Mouse (Mus musculus) hindbrain, embryonic 10.5 days (tissue): ENCODE measurements around the gene Gm49510. TPM values are rescaled to one million over a fixed set of nuclear protein-coding genes. Genes with fewer than 3 reads are reported as not detected.
"Not testable (repeated sequence)": the region's sequence is repeated elsewhere in the genome, so short reads cannot be mapped to it uniquely, and the experiment has no call there.

Experiments used
- DNase-seq: peaks from one replicate; pipeline ENCODE4 v3.0.0-alpha.2; 2017; ENCODE audit warnings: low spot score
- H3K27ac ChIP-seq: fragments of 300-500 bp; sonication (generic); 2 replicates; pipeline ENCODE4 v1.5.1; 2016; ENCODE audit warnings: mild to moderate bottlenecking, moderate library complexity
- H3K27me3 ChIP-seq: fragments of 300-500 bp; sonication (generic); 2 replicates; pipeline ENCODE4 v1.6.1; 2016; ENCODE audit warnings: mild to moderate bottlenecking; ENCODE audit not compliant: poor library complexity, insufficient read depth, severe bottlenecking
- H3K36me3 ChIP-seq: fragments of 300-500 bp; sonication (generic); 2 replicates; pipeline ENCODE4 v1.6.1; 2016; ENCODE audit warnings: mild to moderate bottlenecking, moderate library complexity
- H3K4me1 ChIP-seq: fragments of 300-500 bp; sonication (generic); replicated peaks from 2 replicates; pipeline ENCODE4 v1.6.1; 2016; ENCODE audit warnings: mild to moderate bottlenecking
- H3K4me3 ChIP-seq: fragments of 300-500 bp; sonication (generic); 2 replicates; pipeline ENCODE4 v1.5.1; 2016; ENCODE audit warnings: mild to moderate bottlenecking, moderate library complexity
- H3K9me3 ChIP-seq: fragments of 300-500 bp; sonication (generic); 2 replicates; pipeline ENCODE4 v1.6.1; 2016; ENCODE audit warnings: mild to moderate bottlenecking, moderate library complexity
- whole genome bisulfite sequencing: fragments of 180-500 bp; shearing (Covaris S2); methylation state at CpG from one replicate; pipeline ENCODE4 v1.1.7; 2016; 5-methylcytosine and 5-hydroxymethylcytosine counted together
- polyA plus RNA-seq: library from polyadenylated mRNA; unstranded; fragments of >200 nt; fragmentation: Nextera tagmentation; extraction: Ambion mirVana; gene quantifications from 2 replicates; pipeline ENCODE4 v1.2.1, GENCODE M21; 2016

Gm49510 gene
- polyA plus RNA-seq, 1 experiment from 2014 or later, result 0.38 TPM

- Histone ChIP-seq H3K36me3 (no peaks in the 10 kb centered on the region), H3K9me3 (no peaks in the 10 kb centered on the region), H3K27ac (no peak overlapping the region), H3K4me1 (peaks cover 38% of the 10 kb centered on the region), H3K4me3 (no peak overlapping the region), H3K27me3 (no peaks in the 10 kb centered on the region)
- DNase-seq, result peak; percentile 46
- WGBS, result 26% methylated on average over 6 of the region's 6 CpGs
Measured at GRCm38 (mm10) chr15:78869775-78870174, 29.7 kb upstream of the Gm49510 start.

GRCm38 (mm10) chr15:78872021-78872608 lies 27.4 kb upstream of the Gm49510 start:
- no peak for DNase-seq
- Histone ChIP-seq H3K4me3 (no peak overlapping the region), H3K9me3 (no peaks in the 10 kb centered on the region), H3K36me3 (no peaks in the 10 kb centered on the region), H3K27me3 (no peaks in the 10 kb centered on the region), H3K4me1 (peaks cover 58% of the 10 kb centered on the region), H3K27ac (no peak overlapping the region; the same call in 1 of the 2 replicates)
- 66% methylated on average over 5 of the region's 5 CpGs for WGBS

- H3K4me1 ChIP-seq, result peaks cover 60% of the 10 kb centered on the region
- no peaks in the 10 kb centered on the region for H3K9me3 ChIP-seq
- H3K27me3 ChIP-seq, result no peaks in the 10 kb centered on the region
- 52% methylated on average over 13 of the region's 13 CpGs for WGBS
- no peaks in the 10 kb centered on the region for H3K36me3 ChIP-seq
- 0 out of 2 replicates have a peak overlapping the region, but pooled peaks have one; percentile 11 for H3K4me3 ChIP-seq
- H3K27ac ChIP-seq, result peak overlapping the region; percentile 70; the same call in 1 of the 2 replicates
- no peak for DNase-seq
Measured at GRCm38 (mm10) chr15:78873803-78874435, 25.5 kb upstream of the Gm49510 start.

- peak overlapping the region; percentile 99 for H3K27ac ChIP-seq
- H3K9me3 ChIP-seq, result no peaks in the 10 kb centered on the region
- no peak overlapping the region for H3K4me3 ChIP-seq
- peaks cover 67% of the 10 kb centered on the region for H3K4me1 ChIP-seq
- H3K36me3 ChIP-seq, result peaks cover 9% of the 10 kb centered on the region
- H3K27me3 ChIP-seq, result no peaks in the 10 kb centered on the region
- DNase-seq, result no peak
- WGBS, result 82% methylated on average over 8 of the region's 8 CpGs
Measured at GRCm38 (mm10) chr15:78874989-78875388, 24.5 kb upstream of the Gm49510 start.

GRCm38 (mm10) chr15:78875537-78875936 lies 23.9 kb upstream of the Gm49510 start:
- Histone ChIP-seq H3K9me3 (no peaks in the 10 kb centered on the region), H3K4me3 (0 out of 2 replicates have a peak overlapping the region, but pooled peaks have one; percentile 76), H3K4me1 (peaks cover 72% of the 10 kb centered on the region), H3K36me3 (peaks cover 14% of the 10 kb centered on the region), H3K27ac (peak overlapping the region; percentile 99), H3K27me3 (no peaks in the 10 kb centered on the region)
- DNase-seq, result no peak
- WGBS, result 82% methylated on average over 5 of the region's 5 CpGs

- H3K4me3 ChIP-seq, result peak overlapping the region; percentile 76
- peaks cover 72% of the 10 kb centered on the region for H3K4me1 ChIP-seq
- 6% methylated on average over 17 of the region's 17 CpGs for WGBS
- peaks cover 22% of the 10 kb centered on the region for H3K36me3 ChIP-seq
- H3K27ac ChIP-seq, result peak overlapping the region; percentile 99
- no peaks in the 10 kb centered on the region for H3K9me3 ChIP-seq
- peak; percentile 88 for DNase-seq
- H3K27me3 ChIP-seq, result no peaks in the 10 kb centered on the region
Measured at GRCm38 (mm10) chr15:78876258-78876696, 23.2 kb upstream of the Gm49510 start.

GRCm38 (mm10) chr15:78876991-78877809 lies 22.3 kb upstream of the Gm49510 start, which contains the start of gene Gga1:
Gene Gga1 (plus strand): TSS chr15:78877190.
- Histone ChIP-seq H3K36me3 (peaks cover 31% of the 10 kb centered on the region), H3K9me3 (no peaks in the 10 kb centered on the region), H3K4me1 (peaks cover 65% of the 10 kb centered on the region), H3K27me3 (no peaks in the 10 kb centered on the region), H3K4me3 (peak within 1 kb of the TSS; percentile 76), H3K27ac (peak within 1 kb of the TSS; percentile 99)
- DNase-seq, result peak; percentile 96
- WGBS, result under 1% methylated on average over 91 of the region's 95 CpGs

GRCm38 (mm10) chr15:78877810-78878390 lies 21.6 kb upstream of the Gm49510 start:
- peaks cover 60% of the 10 kb centered on the region for H3K4me1 ChIP-seq
- DNase-seq, result no peak
- H3K9me3 ChIP-seq, result no peaks in the 10 kb centered on the region
- peak overlapping the region; percentile 99 for H3K27ac ChIP-seq
- 1% methylated on average over 17 of the region's 17 CpGs for WGBS
- H3K27me3 ChIP-seq, result no peaks in the 10 kb centered on the region
- peaks cover 38% of the 10 kb centered on the region for H3K36me3 ChIP-seq
- peak overlapping the region; percentile 76 for H3K4me3 ChIP-seq

GRCm38 (mm10) chr15:78878792-78879516 lies 20.5 kb upstream of the Gm49510 start:
- H3K4me3 ChIP-seq, result peak overlapping the region; percentile 76; the same call in 1 of the 2 replicates
- 71% methylated on average over 7 of the region's 7 CpGs for WGBS
- H3K27me3 ChIP-seq, DNase-seq, H3K9me3 ChIP-seq: not testable (repeated sequence)
- H3K4me1 ChIP-seq, result peaks cover 55% of the 10 kb centered on the region
- H3K36me3 ChIP-seq, result peaks cover 48% of the 10 kb centered on the region
- H3K27ac ChIP-seq, result peak overlapping the region; percentile 26; the same call in 1 of the 2 replicates

GRCm38 (mm10) chr15:78880432-78880831 lies 19.0 kb upstream of the Gm49510 start:
- H3K27ac ChIP-seq, result no peak overlapping the region; the same call in 1 of the 2 replicates
- 95% methylated on average over 8 of the region's 8 CpGs for WGBS
- no peaks in the 10 kb centered on the region for H3K27me3 ChIP-seq
- peaks cover 62% of the 10 kb centered on the region for H3K36me3 ChIP-seq
- H3K4me1 ChIP-seq, result peaks cover 41% of the 10 kb centered on the region
- H3K9me3 ChIP-seq, result no peaks in the 10 kb centered on the region
- H3K4me3 ChIP-seq, result no peak overlapping the region
- DNase-seq, result no peak

GRCm38 (mm10) chr15:78881828-78882227 lies 17.6 kb upstream of the Gm49510 start:
- WGBS, result 91% methylated on average over 3 of the region's 3 CpGs
- H3K4me1 ChIP-seq, result peaks cover 27% of the 10 kb centered on the region
- H3K27ac ChIP-seq, result no peak overlapping the region
- H3K4me3 ChIP-seq, result no peak overlapping the region
- no peaks in the 10 kb centered on the region for H3K9me3 ChIP-seq
- H3K36me3 ChIP-seq, result peaks cover 76% of the 10 kb centered on the region
- no peak for DNase-seq
- no peaks in the 10 kb centered on the region for H3K27me3 ChIP-seq

GRCm38 (mm10) chr15:78889401-78889853 lies 10.0 kb upstream of the Gm49510 start:
- 29% methylated on average over 13 of the region's 13 CpGs for WGBS
- H3K36me3 ChIP-seq, result peaks cover 97% of the 10 kb centered on the region

More at GRCm38 (mm10) chr15:78889401-78889853, 10.0 kb upstream of the Gm49510 start:
- Histone ChIP-seq H3K9me3 (no peaks in the 10 kb centered on the region), H3K4me1 (peaks cover 53% of the 10 kb centered on the region), H3K27ac (peak overlapping the region; percentile 81), H3K4me3 (peak overlapping the region; percentile 20; the same call in 1 of the 2 replicates), H3K27me3 (no peaks in the 10 kb centered on the region)
- peak; percentile 29 for DNase-seq
